Mouse (Mus musculus): ENCODE data around the gene Mrps11.

DNA sequence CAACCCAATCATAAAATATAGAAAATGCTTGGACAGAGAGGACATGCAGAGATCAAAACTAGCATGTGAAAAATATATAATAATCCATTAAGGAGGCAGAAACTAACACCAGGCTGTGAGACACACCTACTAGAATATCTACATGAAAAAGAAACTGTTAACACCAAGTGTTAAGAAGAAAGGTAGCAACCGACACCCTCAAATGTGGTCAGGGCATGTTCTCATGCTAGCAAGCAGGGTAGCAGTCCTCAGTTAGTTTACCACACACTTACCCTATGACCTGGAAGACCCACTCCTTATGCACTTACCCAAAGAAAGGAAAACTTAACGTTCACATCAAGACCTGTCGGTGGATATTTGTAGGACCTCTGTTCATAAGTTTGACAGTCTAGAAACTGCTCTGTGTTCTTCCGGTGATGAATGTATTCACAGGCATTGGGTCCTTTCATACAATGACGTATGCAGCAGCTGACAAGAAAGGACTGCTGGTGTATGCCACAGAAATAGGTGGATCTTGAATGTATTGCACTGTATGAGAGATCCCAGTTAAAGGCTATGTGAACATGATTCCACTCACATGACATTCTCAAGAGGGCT, 45.2 kb upstream of the Mrps11 start, which contains the start of gene Ntrk3:
- TF ChIP-seq CHD2 (IDR thresholded peaks at IDR 0.05; ENCODE audit: low read depth, low read length) (no peak), MAFK (IDR thresholded peaks at IDR 0.05; ENCODE audit: insufficient read depth, low read depth, low read length) (no peak), ZNF384 (IDR thresholded peaks at IDR 0.05; ENCODE audit: low read depth, low read length) (no peak), ZC3H11A (IDR thresholded peaks at IDR 0.05; ENCODE audit: borderline replicate concordance, low read depth, low read length) (no peak)
